Mouse (Mus musculus): ENCODE data around the gene Lrrc28.

DNA sequence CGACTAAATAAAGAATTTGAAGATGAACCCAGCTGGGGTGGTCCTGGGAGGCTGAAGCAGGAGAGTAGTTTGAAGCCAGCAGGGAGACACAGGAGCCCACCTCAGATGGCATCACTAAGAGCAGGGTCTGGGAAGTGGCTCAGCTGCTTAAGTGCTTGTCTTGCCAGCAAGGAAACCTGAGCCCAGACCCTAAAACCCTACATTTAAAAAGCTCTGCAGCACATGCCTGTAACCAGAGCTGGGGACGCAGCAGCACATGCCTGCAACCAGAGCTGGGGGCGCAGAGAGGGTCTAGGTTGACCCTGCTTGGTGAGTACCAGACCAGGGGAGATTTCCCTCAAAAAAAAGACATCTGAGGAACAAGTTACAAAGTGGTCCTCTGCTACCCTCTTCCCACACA, 26.8 kb downstream of the Lrrc28 start:
- TF ChIP-seq CTCF (IDR thresholded peaks at IDR 0.05; ENCODE audit: control insufficient read depth, insufficient read depth, insufficient read length) (no peak), MYOG (IDR thresholded peaks at IDR 0.05; ENCODE audit: control insufficient read depth, extremely low read depth, insufficient read length) (no peak)
